Mouse (Mus musculus) spleen, adult 2 months (tissue): ENCODE measurements at regions not wholly inside any gene's neighbourhood (a gene's known extent, or its start where the extent isn't known, plus 50 kb on each side); places are given as distances from the start of the nearest gene placed in this dataset.

Experiments
- DNase-seq, 2 experiments: peaks; one replicate each; pipeline versions ENCODE4 v3.0.0 to v3.0.0-alpha.2; 2012 to 2021; ENCODE audit warnings: low spot score in 2 of 2, low read depth in 1 of 2
- H3K27ac ChIP-seq: fragments of 200-500 bp; 2 replicates; pipeline ENCODE4 v1.5.1; 2012; ENCODE audit warnings: low read length, inconsistent platforms; ENCODE audit not compliant: insufficient read depth
- H3K27me3 ChIP-seq: fragments of 200-500 bp; 2 replicates; pipeline ENCODE4 v1.6.1; 2012; ENCODE audit warnings: mild to moderate bottlenecking, moderate library complexity, low read length, inconsistent platforms; ENCODE audit not compliant: control insufficient read depth, insufficient read depth
- H3K36me3 ChIP-seq: fragments of 200-500 bp; 2 replicates; pipeline ENCODE4 v1.6.1; 2012; ENCODE audit warnings: mild to moderate bottlenecking, low read length, inconsistent platforms; ENCODE audit not compliant: control insufficient read depth, insufficient read depth
- H3K4me1 ChIP-seq: fragments of 200-500 bp; 2 replicates; pipeline ENCODE4 v1.6.1; 2011; ENCODE audit warnings: inconsistent platforms; ENCODE audit not compliant: control insufficient read depth, insufficient read depth, insufficient read length
- H3K4me3 ChIP-seq: fragments of 200-500 bp; 2 replicates; pipeline ENCODE4 v1.5.1; 2011; ENCODE audit warnings: mild to moderate bottlenecking, inconsistent platforms; ENCODE audit not compliant: insufficient read depth, insufficient read length; ENCODE audit errors: extremely low read depth
- CTCF ChIP-seq: fragments of 200-500 bp; IDR thresholded peaks from 2 replicates; pipeline ENCODE4 v1.5.1; 2011; ENCODE audit warnings: mild to moderate bottlenecking, inconsistent platforms; ENCODE audit not compliant: insufficient read depth, insufficient read length, insufficient replicate concordance; ENCODE audit errors: extremely low read depth
- POLR2A ChIP-seq: fragments of 200-500 bp; IDR thresholded peaks from 2 replicates; pipeline ENCODE4 v1.6.1; 2011; ENCODE audit warnings: low read depth, low read length, inconsistent platforms
- WGBS: fragments of 180-500 bp; shearing (Covaris S2); methylation state at CpG from one replicate; pipeline ENCODE4 v1.1.7; 2018; 5-methylcytosine and 5-hydroxymethylcytosine counted together

GRCm38 (mm10) chr12:82093317-82093716, 75.8 kb upstream of the Sipa1l1 start:
- Histone ChIP-seq H3K27ac (no peak overlapping the region), H3K4me3 (no peak overlapping the region), H3K36me3 (no peaks in the 10 kb centered on the region), H3K27me3 (no peaks in the 10 kb centered on the region), H3K4me1 (no peaks in the 10 kb centered on the region; the same call in 1 of the 2 replicates)
- TF ChIP-seq CTCF (no peak), POLR2A (no peak)
- whole genome bisulfite sequencing, result 85% methylated on average over 7 of the region's 7 CpGs
- no peak for DNase-seq

DNA sequence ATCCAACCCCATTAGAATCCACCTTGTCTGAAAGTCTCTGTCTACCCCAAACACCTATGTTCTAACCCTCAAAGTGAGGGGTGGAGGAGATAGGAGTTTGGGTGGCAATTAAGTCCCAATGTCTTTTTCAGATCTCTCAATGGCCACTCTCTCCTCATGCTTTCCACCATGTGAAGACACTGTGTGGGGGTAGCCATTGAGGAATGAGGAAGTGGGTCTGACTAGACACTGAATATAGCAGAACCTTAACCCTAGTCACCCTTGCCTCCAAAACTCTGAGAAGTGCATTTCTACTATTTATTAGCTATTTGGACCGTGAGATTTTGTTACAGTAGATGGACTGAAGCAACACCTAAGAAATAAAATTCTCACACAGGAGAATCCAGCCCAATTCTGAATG, 73.7 kb upstream of the Sipa1l1 start:
- H3K36me3 ChIP-seq, result no peaks in the 10 kb centered on the region
- no peak for TF ChIP-seq CTCF
- H3K27me3 ChIP-seq, result no peaks in the 10 kb centered on the region
- DNase-seq, result no peak
- no peaks in the 10 kb centered on the region; the same call in 1 of the 2 replicates for H3K4me1 ChIP-seq
- no peak overlapping the region for H3K4me3 ChIP-seq
- H3K27ac ChIP-seq, result no peak overlapping the region
- WGBS, result 87% methylated on average over 1 of the region's 1 CpGs

GRCm38 (mm10) chr12:82097126-82097525, 72.0 kb upstream of the Sipa1l1 start:
- TF ChIP-seq CTCF (no peak), POLR2A (no peak)
- Histone ChIP-seq H3K27me3 (no peaks in the 10 kb centered on the region), H3K4me1 (no peaks in the 10 kb centered on the region; the same call in 1 of the 2 replicates), H3K4me3 (no peak overlapping the region), H3K27ac (no peak overlapping the region), H3K36me3 (no peaks in the 10 kb centered on the region)
- DNase-seq, result no peak
- whole genome bisulfite sequencing, result 83% methylated on average over 6 of the region's 6 CpGs

DNA sequence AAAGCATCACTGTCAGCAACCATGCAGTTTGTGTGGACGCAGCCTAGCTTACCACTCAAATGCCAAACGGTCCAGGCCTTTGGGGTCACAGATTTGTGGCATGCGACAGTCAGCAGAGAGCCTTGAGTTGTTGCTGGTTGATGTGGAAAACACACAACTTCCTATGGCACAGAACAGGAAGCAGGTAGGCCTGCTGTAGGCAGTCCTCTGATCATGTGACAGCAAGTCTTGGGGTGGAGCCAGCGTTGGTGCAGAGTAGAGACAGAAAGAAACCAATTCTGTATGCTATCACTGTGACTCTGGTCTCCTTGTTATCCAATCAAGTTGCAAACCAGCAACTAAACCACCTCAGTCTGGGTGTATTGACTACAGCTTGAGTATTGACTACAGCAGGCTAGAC, 71.5 kb upstream of the Sipa1l1 start:
- no peaks in the 10 kb centered on the region; the same call in 1 of the 2 replicates for H3K4me1 ChIP-seq
- no peaks in the 10 kb centered on the region for H3K27me3 ChIP-seq
- WGBS, result 53% methylated on average over 4 of the region's 4 CpGs
- H3K36me3 ChIP-seq, result no peaks in the 10 kb centered on the region
- DNase-seq, result no peak
- TF ChIP-seq POLR2A (no peak), CTCF (no peak)
- no peak overlapping the region for H3K27ac ChIP-seq
- H3K4me3 ChIP-seq, result no peak overlapping the region

DNA sequence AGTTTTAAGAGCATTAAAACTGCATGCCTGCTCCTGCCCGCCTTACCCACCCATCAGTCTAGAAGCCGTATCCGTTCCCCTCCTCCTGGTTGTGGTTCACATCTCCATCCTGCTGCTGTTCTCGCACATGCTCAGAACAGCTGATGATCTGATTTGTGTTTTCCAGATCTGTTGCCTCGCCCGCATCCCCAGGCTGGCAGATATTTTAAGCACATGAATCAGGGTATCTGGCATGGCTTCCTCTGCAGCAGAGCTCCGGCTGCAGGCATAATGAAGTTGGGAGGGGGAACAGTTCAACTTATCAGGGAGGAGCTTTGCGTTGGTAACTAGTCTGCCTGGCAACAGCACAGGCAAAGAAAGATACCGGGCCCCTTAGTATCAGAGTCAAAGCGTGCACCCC, 64.9 kb upstream of the Sipa1l1 start:
- no peaks in the 10 kb centered on the region for H3K36me3 ChIP-seq
- WGBS, result 82% methylated on average over 10 of the region's 10 CpGs
- no peaks in the 10 kb centered on the region for H3K4me1 ChIP-seq
- H3K4me3 ChIP-seq, result no peak overlapping the region
- H3K27me3 ChIP-seq, result no peaks in the 10 kb centered on the region
- TF ChIP-seq CTCF (no peak), POLR2A (no peak)
- DNase-seq, result no peak
- H3K27ac ChIP-seq, result no peak overlapping the region

DNA sequence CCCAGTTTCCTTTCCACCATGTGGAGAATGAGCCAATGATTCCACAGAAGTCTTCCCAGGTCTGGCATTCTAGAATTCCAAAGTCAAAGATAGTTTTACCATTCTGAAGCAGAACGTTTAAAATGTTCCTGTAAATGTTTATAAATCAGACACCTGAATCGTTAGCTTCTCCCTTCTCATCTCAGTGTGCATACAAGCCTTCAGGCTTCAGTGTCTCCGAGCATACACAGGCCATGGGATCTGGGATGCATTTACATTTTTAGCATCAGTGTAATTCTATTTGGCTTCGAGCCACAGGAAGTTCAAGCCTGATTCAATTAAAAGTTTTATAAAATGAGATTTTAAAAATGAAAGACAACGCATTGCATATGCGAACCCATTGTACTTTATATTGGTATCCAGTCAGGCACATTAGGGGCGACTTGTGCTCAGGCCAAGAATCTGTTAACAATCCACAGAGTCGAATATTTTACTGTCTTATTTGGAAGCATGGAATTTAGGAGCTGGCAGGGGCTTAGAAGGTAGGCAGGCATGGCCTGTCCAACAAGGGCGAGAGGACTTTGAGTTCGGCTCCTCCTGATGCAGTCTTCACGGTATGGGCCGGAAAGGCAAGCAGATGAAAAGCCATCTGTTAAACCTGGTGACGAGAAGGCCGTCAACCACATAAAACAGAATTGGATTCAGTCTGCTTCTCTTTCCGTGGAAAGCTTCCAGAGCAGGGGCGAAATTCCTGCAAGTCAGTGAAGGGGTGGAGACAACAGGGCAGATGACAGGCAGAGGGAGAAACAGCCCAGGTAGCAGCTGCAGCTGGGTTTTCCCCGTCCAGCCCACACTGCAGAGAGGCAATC, 63.7 kb upstream of the Sipa1l1 start:
- DNase-seq, result no peak
- no peaks in the 10 kb centered on the region for H3K27me3 ChIP-seq
- 85% methylated on average over 17 of the region's 17 CpGs for WGBS
- no peaks in the 10 kb centered on the region for H3K4me1 ChIP-seq
- H3K36me3 ChIP-seq, result no peaks in the 10 kb centered on the region
- no peak overlapping the region for H3K27ac ChIP-seq
- no peak for TF ChIP-seq POLR2A
- TF ChIP-seq CTCF, result no peak
- H3K4me3 ChIP-seq, result no peak overlapping the region

DNA sequence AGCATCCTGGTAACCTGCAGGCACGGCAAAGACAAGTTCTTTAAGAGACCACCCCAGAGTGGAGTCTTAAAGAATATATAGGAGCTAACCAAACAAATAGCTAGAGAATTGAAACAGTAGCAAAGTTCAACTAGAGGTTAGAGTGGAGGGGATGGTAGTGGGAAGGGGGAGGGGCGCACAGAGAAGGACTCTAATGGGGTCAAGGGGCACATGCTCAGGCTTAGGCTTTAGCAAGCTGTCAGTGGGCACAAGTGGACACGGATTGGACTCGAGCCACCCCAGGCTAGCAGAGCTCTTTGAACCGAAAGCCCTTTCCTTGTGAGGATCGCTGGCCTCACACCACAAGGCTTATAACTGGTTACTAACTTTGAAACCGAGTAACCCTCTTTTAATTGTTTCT, 53.4 kb upstream of the Sipa1l1 start:
- TF ChIP-seq CTCF (no peak), POLR2A (no peak)
- H3K27ac ChIP-seq, result no peak overlapping the region
- no peaks in the 10 kb centered on the region for H3K27me3 ChIP-seq
- no peak for DNase-seq
- no peaks in the 10 kb centered on the region for H3K4me1 ChIP-seq
- H3K4me3 ChIP-seq, result no peak overlapping the region
- no peaks in the 10 kb centered on the region for H3K36me3 ChIP-seq
- 89% methylated on average over 7 of the region's 7 CpGs for WGBS
